Mouse (Mus musculus) mesoderm, embryonic 11.5 days (tissue): Measurements from ENCODE around the gene Tmem234.
"Not testable (repeated sequence)": the region's sequence is repeated elsewhere in the genome, so short reads cannot be mapped to it uniquely, and the experiment has no call there.

Experiments
- DNase-seq: peaks from one replicate; pipeline ENCODE4 v3.0.0-alpha.2; 2012; ENCODE audit warnings: low read depth, low spot score

Tmem234 gene

GRCm38 (mm10) chr4:129600233-129601158 lies at the start of gene Tmem234, which contains the start of gene Eif3i:
Gene Tmem234 (plus strand): TSS chr4:129600668.
Gene Eif3i (minus strand): TSS chr4:129600648.
- peak; percentile 87 for DNase-seq

- not testable (repeated sequence) for DNase-seq
Observed at GRCm38 (mm10) chr4:129554512-129554911, 46.0 kb upstream of the Tmem234 start.

- DNase-seq, result peak; percentile 73
Observed at GRCm38 (mm10) chr4:129555421-129555861, 45.0 kb upstream of the Tmem234 start.

GRCm38 (mm10) chr4:129555862-129556531 lies 44.5 kb upstream of the Tmem234 start:
- no peak for DNase-seq

- peak; percentile 93 for DNase-seq
Observed at GRCm38 (mm10) chr4:129556532-129557223, 43.8 kb upstream of the Tmem234 start.

- DNase-seq, result no peak
Observed at GRCm38 (mm10) chr4:129557256-129557808, 43.1 kb upstream of the Tmem234 start.

- no peak for DNase-seq
Observed at GRCm38 (mm10) chr4:129558321-129558955, 42.0 kb upstream of the Tmem234 start.

- no peak for DNase-seq
Observed at GRCm38 (mm10) chr4:129561184-129561583, 39.3 kb upstream of the Tmem234 start.

- peak; percentile 86 for DNase-seq
Observed at GRCm38 (mm10) chr4:129563718-129564117, 36.8 kb upstream of the Tmem234 start.

- no peak for DNase-seq
Observed at GRCm38 (mm10) chr4:129565139-129565538, 35.3 kb upstream of the Tmem234 start.

GRCm38 (mm10) chr4:129568366-129568765 lies 32.1 kb upstream of the Tmem234 start:
- DNase-seq, result no peak

GRCm38 (mm10) chr4:129570028-129570427 lies 30.4 kb upstream of the Tmem234 start:
- no peak for DNase-seq

GRCm38 (mm10) chr4:129571551-129572084 lies 28.9 kb upstream of the Tmem234 start:
- DNase-seq, result no peak

- no peak for DNase-seq
Observed at GRCm38 (mm10) chr4:129572236-129573092, 28.0 kb upstream of the Tmem234 start.

- no peak for DNase-seq
Observed at GRCm38 (mm10) chr4:129573093-129573370, 27.4 kb upstream of the Tmem234 start.

- no peak for DNase-seq
Observed at GRCm38 (mm10) chr4:129573430-129573829, 27.0 kb upstream of the Tmem234 start, which contains the start of gene Lck. Gene Lck (minus strand): TSS chr4:129573641.

GRCm38 (mm10) chr4:129575171-129575844 lies 25.2 kb upstream of the Tmem234 start:
- DNase-seq, result no peak

GRCm38 (mm10) chr4:129576863-129577491 lies 23.5 kb upstream of the Tmem234 start:
- peak; percentile 71 for DNase-seq

- DNase-seq, result no peak
Observed at GRCm38 (mm10) chr4:129577688-129578087, 22.8 kb upstream of the Tmem234 start.
